Mouse (Mus musculus) liver, embryonic 13.5 days (tissue): ENCODE measurements around the gene Nfia. TPM values are rescaled to one million over a fixed set of nuclear protein-coding genes. Genes with fewer than 3 reads are reported as not detected.

Experiments used
- ATAC-seq: fragments of 200-750 bp; cut with Nextera tagmentation; 2 replicates; pipeline ENCODE4 v1.8.0; 2017; ENCODE audit warnings: low read depth, mild to moderate bottlenecking, moderate number of reproducible peaks, moderate library complexity
- DNase-seq: peaks from one replicate; pipeline ENCODE4 v3.0.0; 2022
- H3K27ac ChIP-seq: fragments of 300-500 bp; sonication (generic); 2 replicates; pipeline ENCODE4 v1.5.1; 2015; ENCODE audit warnings: moderate library complexity, mild to moderate bottlenecking, inconsistent platforms
- H3K27me3 ChIP-seq: fragments of 300-500 bp; sonication (generic); 2 replicates; pipeline ENCODE4 v1.6.1; 2015; ENCODE audit warnings: mild to moderate bottlenecking, inconsistent platforms
- H3K36me3 ChIP-seq: fragments of 300-500 bp; sonication (generic); 2 replicates; pipeline ENCODE4 v1.6.1; 2015; ENCODE audit warnings: mild to moderate bottlenecking, inconsistent platforms
- H3K4me1 ChIP-seq: fragments of 300-500 bp; sonication (generic); replicated peaks from 2 replicates; pipeline ENCODE4 v1.6.1; 2015; ENCODE audit warnings: inconsistent platforms
- H3K4me2 ChIP-seq: fragments of 300-500 bp; sonication (generic); 2 replicates; pipeline ENCODE4 v1.6.1; 2015; ENCODE audit warnings: inconsistent platforms, mild to moderate bottlenecking, moderate library complexity
- H3K4me3 ChIP-seq: fragments of 300-500 bp; sonication (generic); replicated peaks from 2 replicates; pipeline ENCODE4 v1.5.1; 2015; ENCODE audit warnings: mild to moderate bottlenecking, inconsistent platforms
- H3K9ac ChIP-seq: fragments of 300-500 bp; sonication (generic); 2 replicates; pipeline ENCODE4 v1.6.1; 2015; ENCODE audit warnings: mild to moderate bottlenecking, inconsistent platforms
- H3K9me3 ChIP-seq: fragments of 300-500 bp; sonication (generic); replicated peaks from 2 replicates; pipeline ENCODE4 v1.6.1; 2016; ENCODE audit warnings: inconsistent platforms
- WGBS: fragments of 180-500 bp; shearing (Covaris S2); methylation state at CpG from one replicate; pipeline ENCODE4 v1.1.7; 2015; ENCODE audit not compliant: insufficient replicate concordance; 5-methylcytosine and 5-hydroxymethylcytosine counted together
- polyA plus RNA-seq: library from polyadenylated mRNA; unstranded; fragments of >200 nt; fragmentation: Nextera tagmentation; extraction: Ambion mirVana; gene quantifications from 2 replicates; pipeline ENCODE4 v1.2.1, GENCODE M21; 2015

Gene Nfia
- polyA plus RNA-seq, 1 experiment from 2014 or later: 3.0 TPM

- no peak overlapping the region for H3K4me3 ChIP-seq
- no peaks in the 10 kb centered on the region for H3K4me1 ChIP-seq
- DNase-seq (no peak), ATAC-seq (no peak)
- no peak overlapping the region for H3K27ac ChIP-seq
- no peaks in the 10 kb centered on the region for H3K9me3 ChIP-seq
- no peak overlapping the region for H3K9ac ChIP-seq
- no peak overlapping the region for H3K4me2 ChIP-seq
- no peaks in the 10 kb centered on the region for H3K27me3 ChIP-seq
- 76% methylated on average over 2 of the region's 2 CpGs for WGBS
- no peaks in the 10 kb centered on the region for H3K36me3 ChIP-seq
These were observed 363.5 kb downstream of the Nfia start for GRCm38 (mm10) chr4:98136072-98136471.

GRCm38 (mm10) chr4:98142879-98143436, 370.4 kb downstream of the Nfia start:
- no peaks in the 10 kb centered on the region for H3K27me3 ChIP-seq
- no peak overlapping the region for H3K4me2 ChIP-seq
- no peak overlapping the region for H3K27ac ChIP-seq
- ATAC-seq (no peak), DNase-seq (no peak)
- H3K4me3 ChIP-seq: no peak overlapping the region
- no peak overlapping the region for H3K9ac ChIP-seq
- no peaks in the 10 kb centered on the region for H3K9me3 ChIP-seq
- 68% methylated on average over 1 of the region's 1 CpGs for WGBS
- no peaks in the 10 kb centered on the region for H3K36me3 ChIP-seq
- H3K4me1 ChIP-seq: no peaks in the 10 kb centered on the region

- ATAC-seq (no peak), DNase-seq (no peak)
- Histone ChIP-seq H3K27me3 (no peaks in the 10 kb centered on the region), H3K36me3 (no peaks in the 10 kb centered on the region), H3K4me2 (no peak overlapping the region), H3K4me1 (no peaks in the 10 kb centered on the region), H3K9me3 (no peaks in the 10 kb centered on the region), H3K4me3 (no peak overlapping the region), H3K9ac (no peak overlapping the region), H3K27ac (no peak overlapping the region)
- WGBS: 64% methylated on average over 5 of the region's 5 CpGs
These were observed 378.0 kb downstream of the Nfia start for GRCm38 (mm10) chr4:98150576-98150975.

GRCm38 (mm10) chr4:98157921-98158320, 385.4 kb downstream of the Nfia start:
- no peak for ATAC-seq
- Histone ChIP-seq H3K4me2 (no peak overlapping the region), H3K9me3 (no peaks in the 10 kb centered on the region), H3K36me3 (no peaks in the 10 kb centered on the region), H3K27ac (no peak overlapping the region), H3K4me3 (no peak overlapping the region), H3K4me1 (no peaks in the 10 kb centered on the region), H3K9ac (no peak overlapping the region), H3K27me3 (no peaks in the 10 kb centered on the region)
- 60% methylated on average over 3 of the region's 3 CpGs for WGBS
- no peak for DNase-seq

GRCm38 (mm10) chr4:98166379-98166778, 393.8 kb downstream of the Nfia start:
- no peak for DNase-seq
- 66% methylated on average over 3 of the region's 3 CpGs for WGBS
- Histone ChIP-seq H3K27me3 (no peaks in the 10 kb centered on the region), H3K9ac (no peak overlapping the region), H3K9me3 (no peaks in the 10 kb centered on the region), H3K4me2 (no peak overlapping the region), H3K36me3 (no peaks in the 10 kb centered on the region), H3K27ac (no peak overlapping the region), H3K4me1 (no peaks in the 10 kb centered on the region), H3K4me3 (no peak overlapping the region)
- ATAC-seq: no peak

Other genes with a start within 250 kb of the Nfia start
- 0.09 TPM in 1 of 2 replicates, not detected in the other for gene E130114P18Rik, start 5.3 kb downstream of the Nfia start, polyA plus RNA-seq